Mouse (Mus musculus): ENCODE data around the gene 1700061G19Rik.

GRCm38 (mm10) chr17:56840524-56840923, 34.8 kb upstream of the 1700061G19Rik start:
- TF ChIP-seq CTCF (IDR thresholded peaks at IDR 0.05; ENCODE audit: extremely low read depth, insufficient read depth, insufficient read length, insufficient replicate concordance) = no peak
- TF ChIP-seq POLR2A (IDR thresholded peaks at IDR 0.05; ENCODE audit: low read depth, low read length) = no peak

Measured in spleen, adult 2 months (tissue).